Mouse (Mus musculus): ENCODE data around the gene Zfp663. TPM values are rescaled to one million over a fixed set of nuclear protein-coding genes. Genes with fewer than 3 reads are reported as not detected.

Gene Zfp663
- polyA plus RNA-seq, 1 experiment from 2014 or later = 9.1 TPM

DNA sequence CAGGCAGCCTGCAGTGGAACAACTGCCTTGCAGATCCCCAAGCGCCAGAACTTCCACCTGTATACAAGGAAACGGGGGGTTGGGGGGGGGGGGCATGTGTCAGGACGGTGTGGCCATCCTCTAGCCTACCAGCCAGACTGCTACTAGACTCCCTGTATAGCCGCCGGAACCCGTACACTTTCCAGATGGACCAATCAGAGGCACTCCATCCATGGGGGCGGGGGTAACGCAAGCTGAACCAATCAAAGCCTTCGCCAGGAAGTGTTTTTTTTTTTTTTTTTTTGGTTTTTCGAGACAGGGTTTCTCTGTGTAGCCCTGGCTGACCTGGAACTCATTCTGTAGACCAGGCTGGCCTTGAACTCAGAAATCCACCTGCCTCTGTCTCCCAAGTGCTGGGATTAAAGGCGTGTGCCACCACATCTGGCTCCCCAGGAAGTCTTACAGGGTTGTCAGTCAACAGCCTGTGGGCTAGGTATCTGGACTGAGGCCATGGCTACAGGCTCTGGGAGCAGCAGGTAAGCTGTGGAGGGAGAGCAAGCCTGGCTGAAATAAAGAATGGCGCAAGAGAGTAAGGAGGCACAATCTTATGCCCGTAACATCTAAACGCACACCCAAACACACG lies 29.7 kb upstream of the Zfp663 start:
- H3K9ac ChIP-seq (ENCODE audit: low read length) = no peak overlapping the region
- H3K4me2 ChIP-seq (ENCODE audit: low read length) = no peak overlapping the region
- 61% methylated on average over 14 of the region's 15 CpGs for WGBS
- no peak for DNase-seq (ENCODE audit: low spot score)
- H3K36me3 ChIP-seq (ENCODE audit: control insufficient read depth, insufficient read depth, low read length) = no peaks in the 10 kb centered on the region
- no peak overlapping the region for H3K4me3 ChIP-seq (ENCODE audit: low read depth, low read length)
- H3K27ac ChIP-seq (ENCODE audit: low read depth, low read length) = no peak overlapping the region
- H3K27me3 ChIP-seq (replicated peaks; ENCODE audit: control insufficient read depth, insufficient read depth, low read length) = no peaks in the 10 kb centered on the region
- H3K4me1 ChIP-seq (ENCODE audit: control insufficient read depth, insufficient read depth, low read length) = no peaks in the 10 kb centered on the region
- ATAC-seq = no peak
- H3K9me3 ChIP-seq (replicated peaks; ENCODE audit: control insufficient read depth, low read length) = no peaks in the 10 kb centered on the region

DNA sequence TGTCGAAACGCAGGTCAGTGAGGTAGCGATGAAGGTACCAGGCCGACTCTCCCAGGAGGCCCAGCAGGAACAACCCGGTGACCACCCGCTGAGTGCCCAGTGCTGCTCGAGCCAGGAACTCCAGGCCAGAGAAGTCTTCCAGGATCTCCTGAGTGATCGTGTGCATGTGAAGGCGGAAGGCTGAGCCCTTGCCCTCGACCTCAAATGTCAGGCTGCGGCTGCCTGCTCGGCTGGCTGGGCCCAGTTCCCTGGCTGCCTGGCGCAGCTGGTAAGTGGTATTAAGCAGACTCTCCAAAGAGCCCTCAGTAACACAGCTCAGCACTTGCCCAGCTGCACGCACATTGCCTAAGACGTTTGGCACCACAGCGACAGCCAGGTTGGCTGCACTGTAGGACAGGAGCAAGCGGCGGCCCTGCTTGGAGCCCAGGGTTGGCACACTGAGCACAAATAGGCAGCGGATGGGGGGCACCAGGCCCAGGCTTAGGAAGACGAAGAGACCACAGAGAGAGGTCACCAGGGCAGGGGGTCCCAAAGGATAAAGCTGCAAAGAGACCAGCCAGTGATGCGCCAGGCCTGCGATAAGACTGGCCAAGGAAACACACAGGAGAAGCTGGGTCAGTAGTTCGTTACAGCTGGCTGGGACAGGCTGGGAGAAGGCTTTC lies 29.1 kb upstream of the Zfp663 start:
- no peak overlapping the region for H3K4me3 ChIP-seq (ENCODE audit: low read depth, low read length)
- H3K4me1 ChIP-seq (ENCODE audit: control insufficient read depth, insufficient read depth, low read length) = no peaks in the 10 kb centered on the region
- no peaks in the 10 kb centered on the region for H3K27me3 ChIP-seq (replicated peaks; ENCODE audit: control insufficient read depth, insufficient read depth, low read length)
- ATAC-seq (no peak), DNase-seq (ENCODE audit: low spot score) (no peak)
- H3K27ac ChIP-seq (ENCODE audit: low read depth, low read length) = peak overlapping the region; percentile 21
- H3K36me3 ChIP-seq (ENCODE audit: control insufficient read depth, insufficient read depth, low read length) = no peaks in the 10 kb centered on the region
- no peak overlapping the region for H3K9ac ChIP-seq (ENCODE audit: low read length)
- no peaks in the 10 kb centered on the region for H3K9me3 ChIP-seq (replicated peaks; ENCODE audit: control insufficient read depth, low read length)
- 73% methylated on average over 23 of the region's 23 CpGs for WGBS
- no peak overlapping the region for H3K4me2 ChIP-seq (ENCODE audit: low read length)

DNA sequence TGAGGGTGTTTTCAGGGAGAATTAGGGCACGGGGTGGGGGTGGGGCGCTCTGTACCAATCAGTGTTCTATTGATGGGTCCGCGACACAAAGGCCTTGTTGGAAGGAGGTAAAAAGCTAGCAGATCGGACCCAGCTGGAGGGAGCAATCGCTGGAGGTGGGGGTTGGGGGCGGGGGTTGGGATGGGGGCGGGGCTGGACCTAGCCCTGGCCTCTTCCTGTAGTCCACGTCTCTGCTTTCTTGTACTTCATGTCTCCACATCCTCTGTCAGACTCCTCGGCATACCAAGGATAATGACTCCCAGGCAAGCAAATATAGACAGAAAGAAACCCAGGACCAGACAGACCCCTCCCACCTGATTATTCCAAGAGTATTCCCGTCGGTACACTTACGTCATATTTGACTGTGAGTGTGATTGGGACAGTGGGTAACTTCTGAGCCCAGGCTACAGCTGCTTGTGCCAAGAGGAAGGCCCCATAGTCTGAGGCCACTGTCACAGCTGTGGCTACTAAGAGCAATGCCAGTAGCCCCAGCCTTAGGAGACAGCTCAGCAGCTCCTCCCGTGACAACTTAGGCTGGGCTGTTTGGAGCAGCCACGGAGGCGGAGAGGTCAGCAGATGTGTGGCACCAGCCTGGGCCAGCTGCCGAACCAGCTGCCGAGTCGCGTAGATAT lies 28.4 kb upstream of the Zfp663 start:
- Histone ChIP-seq H3K36me3 (ENCODE audit: control insufficient read depth, insufficient read depth, low read length) (no peaks in the 10 kb centered on the region), H3K27me3 (replicated peaks; ENCODE audit: control insufficient read depth, insufficient read depth, low read length) (no peaks in the 10 kb centered on the region), H3K4me2 (ENCODE audit: low read length) (no peak overlapping the region), H3K4me3 (ENCODE audit: low read depth, low read length) (no peak overlapping the region), H3K4me1 (ENCODE audit: control insufficient read depth, insufficient read depth, low read length) (no peaks in the 10 kb centered on the region), H3K9me3 (replicated peaks; ENCODE audit: control insufficient read depth, low read length) (no peaks in the 10 kb centered on the region), H3K9ac (ENCODE audit: low read length) (no peak overlapping the region), H3K27ac (ENCODE audit: low read depth, low read length) (peak overlapping the region; percentile 21)
- DNase-seq (ENCODE audit: low spot score) (no peak), ATAC-seq (0 out of 2 replicates have a peak, but pooled peaks have one; percentile 23)
- WGBS = 42% methylated on average over 20 of the region's 20 CpGs

DNA sequence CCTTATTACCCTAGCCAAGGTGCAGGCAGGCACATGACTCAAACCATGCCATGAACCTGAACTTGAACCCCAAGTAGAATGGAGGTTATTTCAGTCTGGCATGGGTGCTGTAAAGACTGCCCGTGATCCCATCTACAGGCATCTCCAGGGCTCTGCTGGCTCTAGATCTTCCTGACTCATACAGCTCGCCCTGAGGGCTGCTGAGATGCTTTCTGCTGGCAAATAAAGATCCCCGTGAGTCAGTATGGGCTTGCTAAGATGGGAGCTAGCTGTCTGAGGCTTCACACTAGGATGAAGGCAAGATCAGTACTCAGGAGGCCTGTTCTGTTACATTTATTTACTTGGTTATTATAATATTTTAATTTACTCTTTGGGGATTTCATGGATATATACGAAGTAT lies 23.6 kb upstream of the Zfp663 start:
- 88% methylated on average over 4 of the region's 4 CpGs for WGBS
- H3K9me3 ChIP-seq (replicated peaks; ENCODE audit: control insufficient read depth, low read length) = no peaks in the 10 kb centered on the region
- no peak overlapping the region for H3K9ac ChIP-seq (ENCODE audit: low read length)
- H3K27ac ChIP-seq (ENCODE audit: low read depth, low read length) = no peak overlapping the region
- H3K36me3 ChIP-seq (ENCODE audit: control insufficient read depth, insufficient read depth, low read length) = no peaks in the 10 kb centered on the region
- H3K27me3 ChIP-seq (replicated peaks; ENCODE audit: control insufficient read depth, insufficient read depth, low read length) = no peaks in the 10 kb centered on the region
- H3K4me2 ChIP-seq (ENCODE audit: low read length) = no peak overlapping the region
- no peak for ATAC-seq
- H3K4me3 ChIP-seq (ENCODE audit: low read depth, low read length) = no peak overlapping the region
- no peaks in the 10 kb centered on the region; the same call in 1 of the 2 replicates for H3K4me1 ChIP-seq (ENCODE audit: control insufficient read depth, insufficient read depth, low read length)
- DNase-seq (ENCODE audit: low spot score) = no peak

DNA sequence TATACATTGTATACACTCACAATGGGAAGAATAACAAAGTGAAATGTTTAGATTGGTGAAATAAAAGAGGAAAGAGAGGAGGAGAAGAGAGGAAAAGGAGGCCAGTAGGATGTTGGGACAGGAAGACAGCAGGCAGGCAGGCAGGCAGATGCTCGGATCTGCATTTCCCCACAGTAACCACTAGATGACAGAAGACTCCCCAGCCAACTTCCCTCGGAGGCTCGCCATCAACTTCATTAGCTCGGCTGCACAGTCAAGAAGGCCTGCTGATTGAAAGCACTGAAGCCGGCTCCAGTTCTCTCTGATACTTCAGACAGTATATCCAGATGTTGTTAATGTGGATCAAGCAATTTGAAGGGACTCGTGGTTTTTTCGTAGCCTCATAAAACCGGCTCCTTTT lies 23.0 kb upstream of the Zfp663 start:
- no peak overlapping the region for H3K4me2 ChIP-seq (ENCODE audit: low read length)
- ATAC-seq (no peak), DNase-seq (ENCODE audit: low spot score) (peak; percentile 83)
- no peaks in the 10 kb centered on the region for H3K9me3 ChIP-seq (replicated peaks; ENCODE audit: control insufficient read depth, low read length)
- peaks cover 6% of the 10 kb centered on the region for H3K4me1 ChIP-seq (ENCODE audit: control insufficient read depth, insufficient read depth, low read length)
- H3K9ac ChIP-seq (ENCODE audit: low read length) = no peak overlapping the region
- WGBS = 17% methylated on average over 8 of the region's 8 CpGs
- H3K27me3 ChIP-seq (replicated peaks; ENCODE audit: control insufficient read depth, insufficient read depth, low read length) = no peaks in the 10 kb centered on the region
- no peak overlapping the region for H3K27ac ChIP-seq (ENCODE audit: low read depth, low read length)
- H3K4me3 ChIP-seq (ENCODE audit: low read depth, low read length) = no peak overlapping the region
- peaks cover 2% of the 10 kb centered on the region for H3K36me3 ChIP-seq (ENCODE audit: control insufficient read depth, insufficient read depth, low read length)

DNA sequence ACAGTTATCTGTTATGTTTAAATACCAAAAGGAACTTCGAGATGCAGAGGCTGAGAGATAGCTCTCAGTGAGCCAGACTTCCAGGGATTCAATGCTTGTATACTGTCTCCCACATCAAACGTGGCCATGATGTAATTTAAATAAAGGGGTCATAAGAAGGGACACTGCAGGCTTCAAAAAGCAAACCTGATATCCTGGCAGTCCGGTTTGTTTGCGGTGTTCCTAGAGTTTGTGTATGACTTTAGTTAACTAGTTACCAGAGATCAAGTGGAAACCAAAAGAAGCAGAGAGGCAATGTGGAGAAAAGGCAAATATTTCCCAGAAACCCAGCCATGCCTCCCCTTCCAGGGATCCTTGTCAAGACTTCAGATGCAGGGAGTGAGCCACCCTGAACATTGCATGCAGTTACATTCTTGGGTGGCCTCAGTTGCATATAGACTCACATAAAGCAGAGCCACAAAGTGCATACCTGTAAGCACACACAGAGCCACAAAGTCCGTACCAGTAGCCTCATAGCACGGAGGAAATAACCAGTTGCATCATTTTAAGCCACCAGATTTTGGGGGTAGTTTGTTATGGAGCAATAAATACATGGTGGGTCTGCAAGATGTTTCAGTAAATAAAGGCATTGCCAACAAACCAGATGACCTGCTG lies 20.9 kb upstream of the Zfp663 start:
- Histone ChIP-seq H3K27ac (ENCODE audit: low read depth, low read length) (no peak overlapping the region), H3K9me3 (replicated peaks; ENCODE audit: control insufficient read depth, low read length) (no peaks in the 10 kb centered on the region), H3K4me3 (ENCODE audit: low read depth, low read length) (no peak overlapping the region), H3K4me2 (ENCODE audit: low read length) (no peak overlapping the region), H3K9ac (ENCODE audit: low read length) (no peak overlapping the region), H3K36me3 (ENCODE audit: control insufficient read depth, insufficient read depth, low read length) (peaks cover 24% of the 10 kb centered on the region), H3K4me1 (ENCODE audit: control insufficient read depth, insufficient read depth, low read length) (peaks cover 7% of the 10 kb centered on the region), H3K27me3 (replicated peaks; ENCODE audit: control insufficient read depth, insufficient read depth, low read length) (no peaks in the 10 kb centered on the region)
- no peak for ATAC-seq
- DNase-seq (ENCODE audit: low spot score) = no peak
- 88% methylated on average over 6 of the region's 6 CpGs for WGBS

DNA sequence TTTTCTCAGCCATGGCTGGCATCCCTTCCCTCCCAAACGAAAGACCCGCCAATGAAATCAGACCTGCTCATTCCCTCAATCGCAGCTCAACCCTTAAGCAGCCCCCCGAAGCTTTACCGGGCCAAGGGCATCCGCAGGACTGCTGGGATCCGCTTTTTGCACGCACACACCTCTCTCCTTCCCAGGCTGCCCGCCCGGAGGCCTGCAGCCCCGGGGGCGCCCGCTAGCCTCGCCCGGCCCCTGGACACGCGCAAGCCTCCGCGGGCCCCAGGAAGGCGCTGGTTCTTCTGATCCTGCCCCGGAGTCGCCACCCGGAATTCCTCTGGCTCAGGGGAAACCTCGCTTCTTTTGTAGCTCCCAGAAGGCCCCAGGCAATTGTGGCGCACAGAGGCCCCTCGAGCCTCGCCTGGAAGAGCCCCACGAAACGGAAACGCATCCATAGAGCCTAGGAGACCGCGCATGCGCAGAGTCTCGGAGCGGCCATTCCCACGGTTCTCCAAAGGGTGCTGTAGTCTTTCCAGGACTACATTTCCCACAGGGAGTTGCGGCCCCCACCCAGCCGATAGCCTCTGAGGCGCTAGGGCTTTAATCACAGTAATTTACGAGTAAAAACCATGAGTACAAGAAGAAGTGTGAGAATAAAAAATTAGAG lies 19.4 kb upstream of the Zfp663 start, which contains the start of gene Zfp334:
Zfp334 (minus strand) TSS at position 416 of the 652 bp plus-strand sequence.
- Histone ChIP-seq H3K4me2 (ENCODE audit: low read length) (peak within 1 kb of the TSS; percentile 74), H3K4me3 (ENCODE audit: low read depth, low read length) (peak within 1 kb of the TSS; percentile 79), H3K4me1 (ENCODE audit: control insufficient read depth, insufficient read depth, low read length) (peaks cover 7% of the 10 kb centered on the region), H3K27me3 (replicated peaks; ENCODE audit: control insufficient read depth, insufficient read depth, low read length) (no peaks in the 10 kb centered on the region), H3K27ac (ENCODE audit: low read depth, low read length) (peak within 1 kb of the TSS; percentile 91), H3K9ac (ENCODE audit: low read length) (peak within 1 kb of the TSS; percentile 94), H3K9me3 (replicated peaks; ENCODE audit: control insufficient read depth, low read length) (no peaks in the 10 kb centered on the region), H3K36me3 (ENCODE audit: control insufficient read depth, insufficient read depth, low read length) (peaks cover 38% of the 10 kb centered on the region)
- peak; percentile 99 for DNase-seq (ENCODE audit: low spot score)
- peak; percentile 94 for ATAC-seq
- under 1% methylated on average over 40 of the region's 40 CpGs for WGBS

DNA sequence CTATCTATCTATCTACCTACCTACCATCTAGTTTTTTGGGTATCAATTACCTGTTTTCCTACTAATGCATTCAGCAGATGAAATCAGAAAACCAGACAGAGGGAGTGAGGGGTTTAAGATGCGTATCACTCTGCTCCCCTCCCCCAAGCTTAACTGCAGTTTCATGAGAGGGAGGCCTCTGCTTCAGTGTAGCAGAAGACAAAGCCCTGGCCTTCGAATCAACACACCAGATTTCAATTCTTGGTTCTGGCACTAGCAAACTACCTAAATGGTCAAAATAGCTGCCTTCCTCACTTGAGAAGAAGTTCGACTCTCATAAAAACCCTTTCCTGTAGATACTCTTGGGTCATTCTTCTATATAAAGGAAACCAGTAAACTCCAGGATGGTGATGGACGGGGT lies 18.8 kb upstream of the Zfp663 start:
- under 1% methylated on average over 4 of the region's 4 CpGs for WGBS

More for the DNA sequence above, 18.8 kb upstream of the Zfp663 start:
- H3K9me3 ChIP-seq (replicated peaks; ENCODE audit: control insufficient read depth, low read length) = no peaks in the 10 kb centered on the region
- H3K4me1 ChIP-seq (ENCODE audit: control insufficient read depth, insufficient read depth, low read length) = peaks cover 7% of the 10 kb centered on the region
- DNase-seq (ENCODE audit: low spot score) (no peak), ATAC-seq (no peak)
- no peaks in the 10 kb centered on the region for H3K27me3 ChIP-seq (replicated peaks; ENCODE audit: control insufficient read depth, insufficient read depth, low read length)
- peak overlapping the region; percentile 91; the same call in 1 of the 2 replicates for H3K27ac ChIP-seq (ENCODE audit: low read depth, low read length)
- peak overlapping the region; percentile 94 for H3K9ac ChIP-seq (ENCODE audit: low read length)
- H3K36me3 ChIP-seq (ENCODE audit: control insufficient read depth, insufficient read depth, low read length) = peaks cover 44% of the 10 kb centered on the region
- peak overlapping the region; percentile 79 for H3K4me3 ChIP-seq (ENCODE audit: low read depth, low read length)
- peak overlapping the region; percentile 74 for H3K4me2 ChIP-seq (ENCODE audit: low read length)

Data from forebrain, embryonic 14.5 days (tissue).